Mouse (Mus musculus) urinary bladder, adult 18-20 months (tissue): ENCODE data around the gene Llph.
A peak's percentile ranks its signal among the peaks of the same experiment; 100 is the strongest.
"Not testable (repeated sequence)": the region's sequence is repeated elsewhere in the genome, so short reads cannot be mapped to it uniquely, and the experiment has no call there.

Experiments
- DNase-seq, 2 experiments: peaks; one replicate each; pipeline ENCODE4 v3.0.0; 2022; ENCODE audit warnings: low spot score in 2 of 2, mixed read lengths in 2 of 2

Llph gene

GRCm38 (mm10) chr10:120226871-120227661 is at the start of gene Llph:
Gene Llph (plus strand): TSS chr10:120227070.
- DNase-seq, result peak; percentile 79 to 81

- no peak for DNase-seq
Observed at GRCm38 (mm10) chr10:120182887-120183286, 44.0 kb upstream of the Llph start.

GRCm38 (mm10) chr10:120183342-120183741 is 43.5 kb upstream of the Llph start:
- DNase-seq, result no peak

GRCm38 (mm10) chr10:120188513-120188912 is 38.4 kb upstream of the Llph start:
- DNase-seq, result no peak

- DNase-seq, result no peak
Observed at GRCm38 (mm10) chr10:120189276-120189675, 37.6 kb upstream of the Llph start.

- no peak for DNase-seq
Observed at GRCm38 (mm10) chr10:120189782-120190181, 37.1 kb upstream of the Llph start.

- DNase-seq, result no peak
Observed at GRCm38 (mm10) chr10:120191165-120191564, 35.7 kb upstream of the Llph start.

GRCm38 (mm10) chr10:120192278-120192677 is 34.6 kb upstream of the Llph start:
- no peak for DNase-seq

- no peak for DNase-seq
Observed at GRCm38 (mm10) chr10:120193255-120193654, 33.6 kb upstream of the Llph start.

- no peak for DNase-seq
Observed at GRCm38 (mm10) chr10:120197061-120197835, 29.6 kb upstream of the Llph start.

GRCm38 (mm10) chr10:120201131-120201921 is 25.5 kb upstream of the Llph start, which contains the start of gene Tmbim4:
Gene Tmbim4 (plus strand): TSS chr10:120201590.
- peak; percentile 73 to 74 for DNase-seq

- DNase-seq, result peak; percentile 75 to 76
Observed at GRCm38 (mm10) chr10:120201961-120202402, 24.9 kb upstream of the Llph start, which contains the start of gene Irak3. Gene Irak3 (minus strand): TSS chr10:120202130.

- no peak for DNase-seq
Observed at GRCm38 (mm10) chr10:120202467-120203250, 24.2 kb upstream of the Llph start.

GRCm38 (mm10) chr10:120204591-120205210 is 22.2 kb upstream of the Llph start:
- DNase-seq, result no peak

GRCm38 (mm10) chr10:120208015-120208414 is 18.9 kb upstream of the Llph start:
- no peak for DNase-seq

- DNase-seq, result peak; percentile 84 to 86
Observed at GRCm38 (mm10) chr10:120208575-120209538, 18.0 kb upstream of the Llph start.

GRCm38 (mm10) chr10:120209539-120209925 is 17.3 kb upstream of the Llph start:
- DNase-seq, result no peak

GRCm38 (mm10) chr10:120210096-120210495 is 16.8 kb upstream of the Llph start:
- DNase-seq, result no peak

GRCm38 (mm10) chr10:120217099-120217498 is 9.8 kb upstream of the Llph start:
- DNase-seq, result not testable (repeated sequence)
